ENCODE assay signal across 24 mouse cellular contexts in the genomic region with DNA sequence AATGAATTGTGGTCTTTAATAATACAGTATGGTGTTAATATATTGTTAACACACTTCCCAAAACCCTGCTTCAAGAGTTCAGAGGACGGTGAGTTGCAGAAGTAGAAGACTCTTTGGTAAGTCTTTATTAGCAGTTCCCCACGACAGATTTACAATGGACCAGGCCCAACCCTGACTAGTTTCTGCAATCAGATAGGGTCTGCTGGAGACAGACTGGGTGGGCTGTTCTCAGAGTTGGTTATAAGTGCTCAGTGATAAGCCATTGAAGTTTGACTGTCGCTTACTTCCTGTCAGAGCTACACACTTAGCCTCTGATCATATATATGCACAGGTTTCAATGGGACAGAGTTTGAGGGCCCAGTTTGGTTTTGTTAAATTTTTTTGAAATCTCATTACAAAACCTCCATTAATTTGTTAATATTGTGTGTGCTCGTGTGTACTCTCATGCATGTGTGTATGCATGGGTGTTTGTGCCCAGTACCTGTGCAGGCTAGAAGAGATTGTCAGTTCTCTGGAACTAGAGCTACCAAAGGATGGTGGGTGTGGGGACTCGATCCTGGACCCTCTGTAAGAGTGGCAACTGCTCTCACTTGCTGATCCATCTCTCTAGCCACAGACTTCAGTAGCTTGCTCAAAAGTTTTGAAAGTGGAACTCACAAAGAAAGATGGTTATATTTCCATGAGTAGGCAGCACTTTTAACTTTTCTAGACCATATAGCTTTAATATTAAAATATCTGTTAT. TPM values are rescaled to one million over a fixed set of nuclear protein-coding genes. Genes with fewer than 3 reads are reported as not detected.
A peak's percentile ranks its signal among the peaks of the same experiment; 100 is the strongest.
DNase-seq lines count a peak whose midpoint lies in the region.
"Had no signal": no experiment of that assay in that cellular context is flagged by ENCODE, and none has a peak within 500 bp of the region (broad histone marks: within the 10 kb centered on the region; RNA-seq: fewer than 3 reads in every experiment).

No protein-coding gene starts in this region.

- no peaks in the 10 kb centered on the region for H3K27me3 ChIP-seq in heart, embryonic 10.5 days (ENCODE audit: insufficient read depth, poor library complexity, severe bottlenecking)
- H3K27me3 ChIP-seq: CH12.LX; embryonic facial prominence, embryonic 12.5 days; forebrain, embryonic 13.5 days; forebrain, embryonic 15.5 days; Patski had no signal

- no peak overlapping the region for H3K4me3 ChIP-seq in heart, embryonic 10.5 days
- H3K4me3 ChIP-seq: embryonic facial prominence, embryonic 10.5 days; embryonic facial prominence, embryonic 12.5 days; forebrain, embryonic 13.5 days; forebrain, embryonic 15.5 days had no signal

- H3K36me3 ChIP-seq in heart, embryonic 10.5 days, result peaks cover 87% of the 10 kb centered on the region

- DNase-seq in heart, adult 11 months, result peak; percentile 63
- DNase-seq in heart, embryonic 10.5 days (ENCODE audit: low spot score), result no peak
- DNase-seq in testis, postnatal 10 days (ENCODE audit: low spot score), result peak; percentile 22
- DNase-seq in testis, postnatal 14 days (ENCODE audit: low spot score), result no peak
- DNase-seq in c-Kit-positive CD71-positive TER-119-negative erythroid progenitor cells, embryonic 14.5 days (ENCODE audit: low read depth), result peak; percentile 35
- no peak for DNase-seq in frontal cortex, postnatal 10 days (ENCODE audit: low spot score in 2 of 2)
- no peak for DNase-seq in ovary, postnatal 10 days (ENCODE audit: low spot score)
- DNase-seq: adrenal gland, adult 8-10 months; adrenal gland, postnatal 14 days; adrenal gland, postnatal 36 days; B cell, adult 2 months; cerebellum, adult 11-12 months; cerebellum, adult 2 months; cerebellum, adult 9-10 months; cerebellum, postnatal 10 days; cerebellum, postnatal 25 days; forebrain, postnatal 0 days had no signal

- no peaks in the 10 kb centered on the region for H3K9me3 ChIP-seq in heart, embryonic 10.5 days
- H3K9me3 ChIP-seq: embryonic facial prominence, embryonic 10.5 days; embryonic facial prominence, embryonic 12.5 days; forebrain, embryonic 13.5 days; forebrain, embryonic 15.5 days; G1E had no signal

- H3K27ac ChIP-seq in heart, embryonic 10.5 days, result no peak overlapping the region
- H3K27ac ChIP-seq: embryonic facial prominence, embryonic 10.5 days; embryonic facial prominence, embryonic 12.5 days; forebrain, embryonic 13.5 days; forebrain, embryonic 15.5 days had no signal

- 72% methylated on average over 5 of the region's 5 CpGs for WGBS in heart, embryonic 10.5 days

- no peaks in the 10 kb centered on the region for H3K4me1 ChIP-seq in heart, embryonic 10.5 days
- H3K4me1 ChIP-seq: embryonic facial prominence, embryonic 10.5 days; embryonic facial prominence, embryonic 12.5 days had no signal

RNA-seq across cellular contexts. Expression of gene Nr2c1, which starts 16.5 kb away (rescaled TPM):
- polyA plus RNA-seq in heart, embryonic 10.5 days (2016; fragmentation: Nextera tagmentation; extraction: Ambion mirVana), result 8.8 and 9.3 TPM in 2 replicates

RNA-seq across cellular contexts. Expression of gene Ndufa12, which starts 34.2 kb away (rescaled TPM):
- 612 and 687 TPM in 2 replicates for polyA plus RNA-seq in heart, embryonic 10.5 days (2016; fragmentation: Nextera tagmentation; extraction: Ambion mirVana)

Comparison
In these comparisons a context has a peak if more than half of its experiments do, and no peak if none do; other contexts are left out.
1. DNase-seq: peak in heart, adult 11 months (single experiment), testis, postnatal 10 days (single experiment) and c-Kit-positive CD71-positive TER-119-negative erythroid progenitor cells, embryonic 14.5 days (single experiment); none in heart, embryonic 10.5 days (single experiment), testis, postnatal 14 days (single experiment), frontal cortex, postnatal 10 days (0 of 2) and ovary, postnatal 10 days (single experiment).